Mouse (Mus musculus): Measurements from ENCODE around the gene Ptn. TPM values are rescaled to one million over a fixed set of nuclear protein-coding genes. Genes with fewer than 3 reads are reported as not detected.

Ptn gene
- total RNA-seq, 2 experiments from 2014 or later, result 614 to 699 TPM

Small RNA genes within 50 kb of the gene (microRNA-seq; reads per million reads assigned to microRNA genes)
- not detected for gene Gm25111

All from left cerebral cortex, postnatal 4 days (tissue).